Mouse (Mus musculus) colon, adult 2 months (tissue): ENCODE results near the gene Tekt4. TPM values are rescaled to one million over a fixed set of nuclear protein-coding genes. Genes with fewer than 3 reads are reported as not detected.

ENCODE experiments used
- polyA plus RNA-seq: library from polyadenylated mRNA; depleted of rRNA; stranded (reverse); fragments of >200 nt; gene quantifications from 2 replicates; pipeline ENCODE4 v1.2.3, GENCODE M21; 2012; rRNA removed

The Tekt4 gene
- polyA plus RNA-seq, result 0.16 and 0.48 TPM in 2 replicates

GRCm38 (mm10) chr17:25454272-25454671 lies at the start of gene Tekt4:
Gene Tekt4, plus strand, starts transcription at chr17:25454615.

DNA sequence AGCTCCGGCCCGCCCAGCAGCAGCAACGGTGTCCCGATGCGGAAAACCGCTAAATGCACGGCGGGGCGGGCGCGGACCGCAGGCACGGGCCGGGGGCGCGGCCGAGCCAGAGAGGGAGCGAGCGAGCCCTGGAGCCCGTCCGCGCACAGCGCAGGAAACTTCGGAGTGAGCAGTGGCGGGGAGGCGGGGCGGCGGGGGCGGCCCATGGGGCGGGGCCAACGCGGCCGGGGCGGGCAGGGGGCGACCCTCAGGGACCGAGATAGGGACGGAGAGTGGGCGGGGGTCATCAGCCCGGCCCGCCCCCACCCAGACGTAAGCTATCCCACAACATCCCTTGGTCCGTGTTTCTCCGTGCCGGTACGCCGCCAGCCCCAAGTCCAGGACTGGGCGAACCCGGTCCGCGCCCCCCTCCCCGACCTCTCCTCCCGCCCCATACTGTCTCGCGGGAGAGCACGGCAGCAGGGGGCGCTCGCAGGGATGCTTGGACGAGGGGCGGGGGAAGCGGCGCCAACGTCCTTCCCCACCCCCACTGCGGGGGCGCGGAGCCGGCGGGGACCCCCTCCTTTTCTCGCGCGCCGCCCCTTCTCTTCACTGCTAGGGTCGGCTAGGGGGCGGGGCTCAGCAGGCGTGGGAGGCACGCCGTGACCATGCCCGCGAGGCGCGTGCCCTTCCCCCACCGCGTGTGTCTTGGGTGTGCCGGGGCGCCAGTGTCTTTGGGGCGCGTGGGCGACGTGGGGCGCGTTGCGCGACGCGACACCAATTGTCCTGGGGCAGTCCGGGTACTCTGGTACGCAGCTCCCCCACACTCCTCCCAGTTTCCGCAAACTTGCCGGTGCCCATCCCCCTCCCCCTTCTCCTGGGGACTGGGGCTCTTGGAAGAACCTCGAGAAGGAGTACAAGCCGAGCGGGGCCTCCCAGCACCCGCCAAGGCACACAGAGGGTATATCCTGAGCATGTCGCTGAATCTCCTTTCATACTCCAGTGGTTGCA lies 20.5 kb upstream of the Tekt4 start, which contains the start of gene Cacna1h:
TSS of gene Cacna1h (minus strand) at position 167 of the 990 bp plus-strand sequence.

DNA sequence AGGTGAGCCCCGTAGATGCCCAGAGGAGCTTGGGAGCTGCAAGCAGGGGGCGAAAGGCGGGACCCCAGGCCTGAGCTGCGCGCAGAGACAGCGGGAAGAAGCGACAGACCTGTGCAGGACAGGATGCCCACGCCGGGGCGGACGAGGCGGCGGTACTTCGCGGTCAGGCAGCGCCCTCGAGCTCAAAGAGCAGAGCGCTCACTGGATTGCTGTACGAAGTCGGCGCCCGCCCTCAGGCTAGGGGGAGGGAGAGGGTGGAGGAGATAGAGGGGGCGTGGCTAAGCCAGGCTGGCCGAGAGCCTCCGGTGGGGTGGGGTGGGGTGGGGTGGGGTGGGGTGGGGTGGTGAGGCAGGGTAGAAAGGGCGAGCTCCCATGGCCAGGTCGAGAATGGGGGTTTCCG lies 42.6 kb downstream of the Tekt4 start, which contains the start of gene Sstr5:
TSS of gene Sstr5 (minus strand) at position 276 of the 400 bp plus-strand sequence.

Other genes with a start within 250 kb of the Tekt4 start
- 26.5 and 30.4 TPM in 2 replicates for gene Gnptg, start 214.5 kb upstream of the Tekt4 start, polyA plus RNA-seq
- 13.5 and 16.3 TPM in 2 replicates for gene Tsr3, start 214.4 kb upstream of the Tekt4 start, polyA plus RNA-seq
- 11.4 and 13.3 TPM in 2 replicates for gene Baiap3, start 198.3 kb upstream of the Tekt4 start, polyA plus RNA-seq
- 80.8 and 81.0 TPM in 2 replicates for gene Ube2i, start 180.0 kb upstream of the Tekt4 start, polyA plus RNA-seq
- gene Prss34, start 156.2 kb upstream of the Tekt4 start, polyA plus RNA-seq, result not detected in 2 replicates
- gene Prss28, start 146.0 kb upstream of the Tekt4 start, polyA plus RNA-seq, result not detected in 2 replicates
- gene Prss29, start 136.0 kb upstream of the Tekt4 start, polyA plus RNA-seq, result not detected in 2 replicates
- gene Tpsab1, start 109.1 kb upstream of the Tekt4 start, polyA plus RNA-seq, result not detected in 2 replicates
- 1.6 and 1.8 TPM in 2 replicates for gene Tpsb2, start 88.3 kb upstream of the Tekt4 start, polyA plus RNA-seq
- 180 and 201 TPM in 2 replicates for gene Tpsg1, start 85.3 kb upstream of the Tekt4 start, polyA plus RNA-seq
- gene Cacna1h, start 20.8 kb upstream of the Tekt4 start, polyA plus RNA-seq, result 56.5 and 61.8 TPM in 2 replicates
- gene Sstr5, start 42.7 kb downstream of the Tekt4 start, polyA plus RNA-seq, result 0.56 and 1.00 TPM in 2 replicates
- gene Sox8, start 116.1 kb downstream of the Tekt4 start, polyA plus RNA-seq, result 1.0 and 1.8 TPM in 2 replicates
- gene Lmf1, start 124.5 kb downstream of the Tekt4 start, polyA plus RNA-seq, result 20.6 and 23.5 TPM in 2 replicates